Mouse (Mus musculus) layer of hippocampus, adult 11-12 months (tissue): ENCODE data around the gene Csta1.
"Not testable (repeated sequence)": the region's sequence is repeated elsewhere in the genome, so short reads cannot be mapped to it uniquely, and the experiment has no call there.

Source experiments
- DNase-seq: peaks from one replicate; pipeline ENCODE4 v3.0.0; 2022; ENCODE audit warnings: low spot score

Gene Csta1

GRCm38 (mm10) chr16:36131141-36131540 is at the start of gene Csta1:
Csta1 (minus strand) TSS chr16:36131241.
- no peak for DNase-seq

DNA sequence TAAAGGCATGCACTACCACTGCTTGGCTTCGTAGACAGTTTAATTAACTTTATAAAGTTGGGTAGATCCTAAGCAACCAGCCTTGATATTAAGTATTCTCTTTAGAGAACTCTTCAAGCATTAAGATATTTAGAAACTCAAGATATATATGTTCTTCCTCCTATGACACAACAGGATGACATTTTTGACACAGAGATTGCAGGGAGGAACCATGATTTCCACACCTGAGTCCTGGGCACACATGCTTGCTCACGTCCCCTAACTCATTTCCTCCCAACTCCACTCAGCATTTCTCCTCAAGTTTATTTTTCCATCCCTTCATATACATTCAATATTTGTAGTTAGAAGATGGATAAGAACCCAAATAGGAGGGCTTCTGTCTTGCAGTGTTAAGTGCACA is 48.9 kb upstream of the Csta1 start:
- DNase-seq = no peak

- no peak for DNase-seq
Measured at GRCm38 (mm10) chr16:36176108-36176507, 45.1 kb upstream of the Csta1 start.

DNA sequence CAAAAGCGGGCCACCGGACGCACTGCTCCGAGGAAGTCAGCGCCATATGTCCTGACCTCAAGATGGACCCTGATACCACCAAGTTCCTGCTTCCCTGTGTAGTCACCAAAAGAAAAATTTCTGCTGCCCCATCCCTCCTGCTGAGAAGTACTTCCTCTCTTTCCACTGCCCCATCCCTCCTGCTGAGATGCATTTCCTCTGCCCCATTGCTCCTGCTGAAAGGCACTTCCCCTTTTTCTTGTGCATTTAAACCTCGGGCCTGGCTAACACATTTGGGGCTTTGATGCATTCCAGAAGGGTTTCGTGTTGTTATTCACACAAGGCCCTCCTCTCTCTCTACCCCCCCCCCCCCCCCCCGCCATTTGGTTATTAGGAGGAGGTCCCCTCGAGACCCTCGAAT is 36.8 kb upstream of the Csta1 start:
- not testable (repeated sequence) for DNase-seq

DNA sequence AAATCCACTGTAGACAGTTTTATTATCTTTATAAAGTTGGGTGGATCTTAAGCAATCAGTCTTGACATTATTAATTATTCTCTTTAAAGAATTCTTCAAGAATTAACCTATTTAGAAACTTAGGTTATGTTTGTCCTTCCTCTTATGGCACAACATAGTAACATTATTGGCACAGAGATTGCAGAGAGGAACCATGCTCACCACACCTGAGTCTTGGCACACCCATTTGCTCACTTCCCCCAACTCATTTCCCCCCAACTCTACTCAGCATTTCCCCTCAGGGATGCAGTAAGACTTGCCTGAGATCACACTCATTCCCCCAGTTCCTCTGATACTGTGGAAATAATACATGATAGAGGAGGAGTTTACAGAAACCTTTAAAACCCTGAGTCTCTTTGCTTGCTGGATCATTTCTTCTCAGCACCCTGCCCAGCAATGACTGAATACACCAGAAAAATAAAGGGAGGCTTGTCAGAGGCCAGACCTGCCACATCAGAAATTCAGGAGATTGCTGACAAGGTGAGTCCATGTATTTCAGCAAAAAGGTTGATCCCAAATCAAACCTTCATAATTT is 25.4 kb upstream of the Csta1 start, which contains the start of gene Stfa2l1:
Gene Stfa2l1 (plus strand): TSS at position 410 of the 574 bp plus-strand sequence.
- DNase-seq = no peak

DNA sequence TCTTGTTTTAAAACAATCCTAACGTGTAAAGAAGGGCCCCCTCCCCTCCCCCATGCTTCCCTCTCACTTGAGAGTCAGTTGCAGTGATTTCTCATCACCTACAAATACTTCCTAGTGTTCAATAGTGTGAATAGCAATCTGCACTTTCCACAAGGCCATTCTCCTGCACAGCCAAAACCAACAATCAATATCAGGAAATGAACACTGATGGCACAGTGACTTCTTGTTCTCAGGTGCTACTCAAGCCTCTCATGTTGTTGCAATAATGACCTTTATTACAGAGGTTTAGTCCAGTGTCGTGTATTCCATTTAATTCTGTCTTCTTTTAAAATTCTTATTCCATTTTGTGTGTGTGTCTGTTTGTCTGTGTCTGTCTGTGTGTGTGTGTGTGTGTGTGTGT is 7.2 kb upstream of the Csta1 start:
- DNase-seq = no peak

- DNase-seq = no peak
Measured at GRCm38 (mm10) chr16:36128092-36128491, 2.9 kb downstream of the Csta1 start.

DNA sequence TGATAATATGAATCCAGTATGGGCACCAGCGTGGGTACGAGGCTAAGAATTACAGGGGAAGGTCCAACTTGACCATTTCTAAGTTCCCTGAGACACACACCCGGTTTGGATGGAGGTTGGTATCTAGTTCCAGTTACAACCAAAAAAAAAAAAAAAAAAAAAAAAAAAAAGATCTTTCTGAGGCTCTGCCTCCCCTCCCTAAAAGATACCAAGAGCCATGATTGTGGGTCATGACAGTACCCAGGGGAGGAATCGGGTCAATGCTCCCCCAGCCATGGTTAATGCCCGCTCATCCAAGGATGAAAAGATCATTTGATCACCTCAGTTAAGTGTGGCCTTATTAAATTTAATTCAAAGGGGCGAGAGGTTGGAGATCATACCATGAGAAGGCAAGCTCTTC is 15.3 kb downstream of the Csta1 start:
- DNase-seq = not testable (repeated sequence)

DNA sequence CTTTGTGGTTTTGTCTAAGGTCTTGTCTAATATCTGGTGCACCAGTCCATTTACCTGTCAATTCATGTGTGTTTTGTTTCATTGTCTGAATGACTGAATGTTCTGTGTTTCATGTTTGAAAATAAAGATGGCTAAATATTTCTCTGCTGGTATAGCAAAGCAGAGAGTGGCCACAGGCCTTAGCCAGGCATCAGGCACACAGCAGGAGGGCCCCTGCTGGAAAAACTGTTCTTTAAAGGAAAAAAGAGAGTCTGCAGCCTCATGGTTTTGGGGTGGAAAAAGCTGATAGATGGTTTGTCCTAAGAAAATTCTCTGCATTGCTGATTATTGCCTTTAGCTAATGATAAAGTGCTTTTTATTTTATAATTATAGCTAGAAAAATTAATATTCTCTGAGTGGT is 19.6 kb downstream of the Csta1 start:
- DNase-seq = not testable (repeated sequence)

DNA sequence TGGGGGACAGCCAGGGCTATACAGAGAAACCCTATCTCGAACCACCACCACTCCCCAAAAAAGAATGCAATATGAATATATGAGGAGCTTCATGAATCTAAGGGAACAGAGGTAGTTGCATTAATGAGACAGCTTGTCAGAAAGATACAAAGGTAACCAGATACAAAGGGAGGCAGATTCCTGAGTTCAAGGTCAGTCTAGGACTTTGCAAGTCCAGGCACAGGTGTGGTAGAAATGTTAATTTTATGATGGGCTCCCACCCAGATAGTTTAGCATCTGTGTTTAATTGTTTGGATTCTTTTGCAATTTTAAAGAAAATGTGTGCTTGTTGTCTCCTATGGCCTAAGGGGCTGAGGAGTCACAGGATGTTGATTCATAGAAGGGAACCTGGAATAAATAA is 28.8 kb downstream of the Csta1 start:
- no peak for DNase-seq

DNA sequence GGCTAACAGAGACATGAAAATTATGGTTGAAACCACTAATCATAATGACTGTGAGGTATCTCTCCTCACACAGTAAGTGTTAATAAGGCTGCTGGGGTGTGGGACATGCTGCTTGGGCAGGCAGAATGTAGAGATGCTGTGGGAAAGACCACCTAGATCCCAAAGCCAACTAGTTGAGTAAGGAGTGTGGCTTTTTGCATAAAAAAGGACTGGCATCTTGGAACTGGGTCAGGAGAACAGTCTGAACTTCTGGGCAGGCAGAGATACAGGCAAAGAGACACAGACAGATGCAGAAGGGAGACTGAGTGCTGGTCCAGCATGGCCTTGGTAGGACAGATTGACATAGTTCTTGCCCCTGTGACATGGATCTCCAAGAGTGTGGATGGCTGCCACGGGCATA is 29.5 kb downstream of the Csta1 start:
- no peak for DNase-seq

DNA sequence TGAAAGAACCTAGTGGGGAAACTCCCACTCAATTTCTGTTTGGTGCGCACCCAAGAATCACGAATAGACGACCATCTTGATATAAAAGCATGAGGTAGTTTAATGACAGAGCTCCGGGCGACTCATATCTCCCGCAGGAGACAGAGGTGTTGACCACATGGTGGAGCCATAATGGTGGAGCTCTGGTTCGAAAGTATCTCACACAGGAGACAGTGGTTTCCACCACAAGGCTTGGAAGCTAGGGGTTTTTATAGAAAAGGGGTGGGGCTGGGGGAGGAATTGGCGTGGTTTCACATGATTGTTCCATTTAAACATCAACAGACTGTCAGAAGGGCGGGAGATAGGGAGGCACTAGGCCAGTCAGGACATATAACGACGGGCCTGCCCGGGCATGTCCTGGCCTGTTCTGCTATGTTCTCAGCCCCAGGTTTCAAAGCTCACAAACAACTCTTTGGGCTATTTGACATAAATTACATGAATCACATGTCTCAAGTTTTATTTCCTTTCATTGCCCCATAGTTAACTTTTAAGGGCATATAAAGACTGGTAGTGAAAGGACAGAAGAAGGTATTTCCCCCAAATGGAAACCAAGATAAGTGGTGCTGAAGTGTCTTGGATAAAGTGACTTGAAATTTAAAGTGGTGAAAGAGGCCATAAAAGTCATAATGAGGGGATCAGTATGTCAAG is 33.1 kb downstream of the Csta1 start:
- not testable (repeated sequence) for DNase-seq

DNA sequence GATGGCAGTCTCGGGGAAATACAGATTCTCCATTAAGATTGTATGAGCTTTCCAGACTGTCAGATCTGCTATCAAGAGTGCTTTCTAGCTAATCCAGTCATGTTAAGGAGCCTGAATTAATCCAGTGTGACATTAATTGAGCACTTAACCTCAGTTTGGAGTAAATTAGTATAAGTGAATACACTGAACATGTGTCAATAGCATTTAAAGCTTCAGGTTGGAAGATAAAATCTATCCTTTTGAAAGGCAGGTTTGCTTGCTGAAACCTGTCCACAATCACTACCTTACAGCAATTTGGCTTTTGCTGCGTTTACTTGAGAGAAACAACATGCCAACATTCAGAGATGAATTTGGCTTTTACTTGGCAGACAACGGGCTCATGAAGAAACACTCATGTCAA is 37.0 kb downstream of the Csta1 start:
- no peak for DNase-seq

DNA sequence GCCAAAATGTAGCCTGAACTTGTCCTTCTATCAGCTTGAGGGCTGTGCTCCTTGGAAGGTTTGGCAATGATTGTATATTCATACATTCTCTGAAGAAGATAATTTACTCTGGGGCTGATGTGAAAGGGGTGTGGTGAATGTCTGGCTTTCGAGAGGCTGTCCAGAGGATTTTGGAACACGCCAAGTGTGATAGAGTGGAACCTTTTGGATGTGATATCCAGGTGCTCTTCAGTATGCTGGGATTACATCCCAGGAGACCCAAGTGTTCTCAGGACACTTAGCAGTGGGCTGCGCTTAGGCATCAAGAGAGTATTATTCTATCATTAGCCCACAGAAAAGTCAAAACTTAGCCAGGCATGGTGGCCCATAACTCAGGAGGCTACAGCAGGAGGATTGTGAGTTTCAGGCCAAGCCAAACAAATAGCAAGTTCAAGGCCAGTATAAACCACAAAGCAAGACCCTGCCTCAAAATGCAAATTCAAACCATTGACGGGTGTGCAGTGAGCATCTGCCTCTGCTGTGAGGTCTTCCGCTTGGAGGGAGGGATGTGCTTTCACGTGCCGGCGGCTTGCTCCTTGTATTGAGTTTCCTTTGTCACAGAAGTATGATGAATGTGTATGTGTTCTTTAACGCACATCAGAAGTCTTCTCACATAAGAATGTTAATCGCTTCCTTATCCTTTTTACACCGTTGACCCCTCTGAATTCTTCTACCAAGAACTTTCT is 40.1 kb downstream of the Csta1 start:
- no peak for DNase-seq

DNA sequence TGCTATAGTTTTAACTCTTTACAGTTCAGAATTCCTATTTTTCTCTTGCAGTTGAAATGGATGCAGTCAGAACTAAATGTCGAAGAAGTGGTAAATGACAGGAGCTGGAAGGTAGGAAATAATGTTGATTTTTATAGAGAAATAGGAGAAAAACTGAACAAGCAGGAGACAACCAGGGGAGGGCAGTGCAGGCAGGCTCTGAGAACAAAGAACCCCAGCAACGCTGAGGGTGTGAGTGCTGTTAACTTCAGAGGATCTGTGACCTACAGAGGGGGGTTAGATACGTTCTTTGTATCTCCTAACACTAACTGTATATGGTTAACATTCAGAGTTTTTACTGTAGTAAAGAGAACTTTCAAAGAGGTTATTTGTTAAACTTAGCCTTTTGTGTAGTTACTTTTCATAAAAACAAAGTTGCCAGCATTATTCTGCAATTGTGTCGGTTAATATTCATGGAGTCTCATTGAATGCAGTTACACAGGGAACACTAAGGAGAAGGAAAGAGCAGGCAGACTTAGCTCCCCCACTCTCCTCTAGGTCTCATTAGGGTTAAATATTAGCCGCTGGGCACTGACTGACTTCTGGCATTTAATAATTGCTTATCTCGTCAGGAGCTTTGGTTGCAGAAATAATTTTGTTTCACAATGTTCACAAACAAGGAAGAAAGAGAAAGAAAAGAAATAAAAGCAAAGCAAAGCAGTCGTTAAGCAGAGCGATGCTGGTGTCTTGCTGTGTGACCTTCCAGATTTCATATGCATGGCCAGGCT is 41.0 kb downstream of the Csta1 start:
- no peak for DNase-seq

DNA sequence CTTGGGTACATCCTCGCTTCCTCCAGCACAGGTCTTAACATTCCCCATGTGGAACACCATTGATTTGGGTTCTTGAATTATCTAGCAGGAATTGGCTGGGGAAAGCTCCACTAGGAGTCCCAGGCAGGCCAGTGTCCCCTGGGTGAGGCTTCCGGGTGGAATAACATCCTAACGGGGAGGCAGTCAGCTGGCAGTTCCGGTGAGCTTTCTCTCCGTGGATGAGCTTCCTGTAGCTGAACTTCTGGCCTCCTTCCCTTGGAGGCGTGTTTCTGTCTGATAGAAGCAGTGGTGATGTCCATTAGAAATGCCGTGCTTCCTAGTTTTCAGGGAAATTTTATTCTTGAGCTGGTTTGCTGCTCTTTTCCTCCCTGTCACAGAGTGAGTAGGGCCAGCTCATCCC is 42.0 kb downstream of the Csta1 start:
- DNase-seq = no peak

- no peak for DNase-seq
Measured at GRCm38 (mm10) chr16:36087846-36088245, 43.2 kb downstream of the Csta1 start.

DNA sequence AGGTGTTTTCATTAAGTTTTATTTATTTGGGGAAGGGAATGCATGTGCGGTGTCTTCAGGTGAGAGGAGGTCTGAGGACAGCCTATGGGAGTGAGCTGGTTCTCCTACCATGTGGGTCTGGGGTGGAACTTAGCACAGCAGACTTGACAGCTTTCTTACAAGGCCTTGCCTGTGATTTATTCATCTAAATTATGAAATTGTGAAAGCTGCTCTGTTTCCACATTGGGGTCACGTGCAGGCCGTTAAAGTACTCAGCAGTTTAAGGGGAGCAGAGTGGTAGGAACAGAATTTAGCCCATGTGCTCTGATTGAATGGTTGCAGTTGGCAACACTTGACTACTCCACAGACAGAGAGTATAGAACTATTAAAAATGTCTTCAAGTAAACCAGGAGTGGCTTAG is 51.1 kb downstream of the Csta1 start:
- no peak for DNase-seq

- DNase-seq = no peak
Measured at GRCm38 (mm10) chr16:36074772-36075171, 56.3 kb downstream of the Csta1 start.

DNA sequence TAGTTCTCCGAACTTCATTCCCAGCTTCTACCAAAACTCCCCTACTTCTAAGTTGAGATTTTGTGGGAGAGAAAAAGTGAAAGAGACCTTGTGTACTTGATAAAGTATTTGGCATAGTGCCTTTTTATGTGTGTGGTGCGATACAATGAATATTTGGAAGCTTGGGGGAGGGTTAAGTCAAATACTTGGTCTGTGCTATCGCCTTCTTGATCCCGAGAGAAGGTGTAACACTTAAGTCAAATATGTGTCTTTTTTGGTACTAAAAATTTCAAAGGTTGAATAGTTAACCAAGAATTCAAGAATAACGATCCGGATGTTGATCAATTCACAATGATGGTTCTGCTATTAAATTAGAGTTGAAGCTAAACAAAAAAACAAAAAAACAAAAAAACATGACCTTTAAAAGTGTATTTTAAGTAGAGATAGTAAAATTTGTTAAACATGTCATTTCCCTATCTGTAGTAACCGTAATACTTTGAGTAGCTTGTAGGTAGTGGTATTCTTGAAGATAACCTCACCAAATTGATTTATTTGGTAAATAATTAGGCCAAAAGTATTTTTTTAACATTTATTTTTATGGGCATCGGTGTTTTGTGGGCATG is 58.5 kb downstream of the Csta1 start:
- DNase-seq = no peak

GRCm38 (mm10) chr16:36071450-36072379 is 59.3 kb downstream of the Csta1 start, which contains the start of the genes Fam162a and Ccdc58:
Fam162a (minus strand) TSS chr16:36071594.
Ccdc58 (plus strand) TSS chr16:36071685.
- peak; percentile 94 for DNase-seq
